In genomic region chr5:146360386-146360785, GRCm38 (mm10) we compare ENCODE assay signal across 11 mouse cellular contexts. TPM values are rescaled to one million over a fixed set of nuclear protein-coding genes. Genes with fewer than 3 reads are reported as not detected.
DNase-seq lines count a peak whose midpoint lies in the region; ATAC-seq lines count a peak whose summit lies in the region.
"Had no signal": no experiment of that assay in that cellular context is flagged by ENCODE, and none has a peak within 500 bp of the region (broad histone marks: within the 10 kb centered on the region; RNA-seq: fewer than 3 reads in every experiment).

No protein-coding gene starts in this region.

- no peak for ATAC-seq in heart, embryonic 12.5 days (ENCODE audit: insufficient number of reproducible peaks, low FRiP score)
- ATAC-seq in erythroblast, adult 5-6 weeks (replicated peaks; ENCODE audit: low FRiP score, poor library complexity, severe bottlenecking) = no peak
- ATAC-seq: CD4-positive, CD25-positive, alpha-beta regulatory T cell, adult 4 months had no signal

- no peaks in the 10 kb centered on the region for H3K27me3 ChIP-seq in heart, embryonic 12.5 days (replicated peaks)
- H3K27me3 ChIP-seq: heart, embryonic 15.5 days; limb, embryonic 15.5 days had no signal

- DNase-seq in heart, adult 11 months = peak; percentile 8
- peak; percentile 57 for DNase-seq in testis, postnatal 10 days (ENCODE audit: low spot score)
- DNase-seq in testis, postnatal 14 days (ENCODE audit: low spot score) = no peak
- DNase-seq in induced T-regulatory cell, adult 2 months (ENCODE audit: low read depth) = peak; percentile 8
- DNase-seq in retina, postnatal 1 day = peak; percentile 39
- no peak for DNase-seq in layer of hippocampus, adult 9-10 months (ENCODE audit: low spot score)

- 37% methylated on average over 10 of the region's 10 CpGs for WGBS in heart, embryonic 12.5 days

- H3K9ac ChIP-seq in heart, embryonic 12.5 days = no peak overlapping the region
- H3K9ac ChIP-seq: heart, embryonic 15.5 days; limb, embryonic 15.5 days had no signal

- H3K4me2 ChIP-seq in heart, embryonic 12.5 days = no peak overlapping the region
- H3K4me2 ChIP-seq: heart, embryonic 15.5 days; limb, embryonic 15.5 days had no signal

- H3K4me3 ChIP-seq in heart, embryonic 12.5 days = no peak overlapping the region
- H3K4me3 ChIP-seq: heart, embryonic 15.5 days; limb, embryonic 15.5 days had no signal

- no peak overlapping the region for H3K27ac ChIP-seq in heart, embryonic 12.5 days (ENCODE audit: poor library complexity, severe bottlenecking)
- H3K27ac ChIP-seq: heart, embryonic 15.5 days; limb, embryonic 15.5 days had no signal

- no peaks in the 10 kb centered on the region for H3K36me3 ChIP-seq in heart, embryonic 12.5 days
- H3K36me3 ChIP-seq: heart, embryonic 15.5 days; limb, embryonic 15.5 days had no signal

- H3K4me1 ChIP-seq in heart, embryonic 12.5 days (replicated peaks) = no peaks in the 10 kb centered on the region
- H3K4me1 ChIP-seq: heart, embryonic 15.5 days; limb, embryonic 15.5 days had no signal

- peaks cover 10% of the 10 kb centered on the region for H3K9me3 ChIP-seq in heart, embryonic 12.5 days (replicated peaks)
- H3K9me3 ChIP-seq: heart, embryonic 15.5 days; limb, embryonic 15.5 days had no signal

RNA-seq across cellular contexts. Expression of gene Wasf3, which starts 24.4 kb away (rescaled TPM):
- 0.31 and 0.32 TPM in 2 replicates for polyA plus RNA-seq in heart, embryonic 12.5 days (2016; fragmentation: Nextera tagmentation; extraction: Ambion mirVana)
- total RNA-seq in erythroblast, adult 5-6 weeks (2015; ENCODE audit: low replicate concordance) = not detected in 2 replicates
- not detected in 2 replicates for total RNA-seq in erythroblast, adult 5-6 weeks (2017; ENCODE audit: low replicate concordance)
- polyA plus RNA-seq: CD4-positive, CD25-positive, alpha-beta regulatory T cell, adult 4 months had no signal

Comparison
In these comparisons a context has a peak if more than half of its experiments do, and no peak if none do; other contexts are left out.
1. DNase-seq: peak in heart, adult 11 months (single experiment), testis, postnatal 10 days (single experiment), induced T-regulatory cell, adult 2 months (single experiment) and retina, postnatal 1 day (single experiment); none in testis, postnatal 14 days (single experiment) and layer of hippocampus, adult 9-10 months (single experiment).